Mouse (Mus musculus) monocyte, adult 59 days (primary cell): ENCODE measurements around the gene Cdk5r2. TPM values are rescaled to one million over a fixed set of nuclear protein-coding genes. Genes with fewer than 3 reads are reported as not detected.

Experiments
- total RNA-seq, 2 experiments: library from RNA; stranded (reverse); gene quantifications; one replicate each; pipeline ENCODE4 v1.2.4; 2023

Cdk5r2 gene
- not detected for total RNA-seq

DNA sequence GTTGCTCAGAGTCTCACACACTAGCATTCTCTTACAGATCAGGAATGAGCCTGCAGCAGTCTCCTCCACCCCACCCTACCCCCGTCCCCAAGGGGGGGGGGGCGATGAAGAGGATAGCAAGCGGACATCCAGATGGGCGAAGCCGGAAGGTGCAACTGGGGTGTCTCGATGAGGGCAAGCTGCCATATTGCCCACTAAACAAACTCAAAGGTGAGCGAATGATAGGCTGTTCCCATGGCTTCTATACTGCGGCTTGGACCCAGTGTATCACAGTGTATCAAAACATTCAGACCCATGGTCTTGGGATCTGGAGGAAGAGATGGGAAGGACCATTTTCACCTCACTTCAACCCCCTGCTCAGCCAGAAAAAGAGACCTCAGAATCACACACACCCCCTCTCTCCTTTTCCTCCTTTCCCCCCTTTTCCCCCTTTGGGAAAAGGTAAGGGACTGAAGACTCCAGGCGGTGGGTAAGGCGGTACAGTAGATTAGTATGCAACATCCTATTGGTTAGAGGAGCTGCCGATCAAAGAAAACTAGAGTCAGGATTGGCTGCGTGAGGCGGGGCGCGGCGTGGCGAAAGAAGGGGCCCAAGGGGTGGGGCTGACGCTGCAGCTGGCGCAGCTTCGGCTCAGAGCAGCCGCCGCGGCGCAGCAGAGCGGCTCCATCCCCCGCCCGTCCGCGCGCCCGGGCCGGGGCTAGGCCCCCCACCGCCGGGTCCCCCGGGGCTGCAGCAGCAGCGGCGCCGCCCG is at the start of gene Cdk5r2:
Gene Cdk5r2, plus strand, starts transcription at position 629 of the 751 bp plus-strand sequence.

DNA sequence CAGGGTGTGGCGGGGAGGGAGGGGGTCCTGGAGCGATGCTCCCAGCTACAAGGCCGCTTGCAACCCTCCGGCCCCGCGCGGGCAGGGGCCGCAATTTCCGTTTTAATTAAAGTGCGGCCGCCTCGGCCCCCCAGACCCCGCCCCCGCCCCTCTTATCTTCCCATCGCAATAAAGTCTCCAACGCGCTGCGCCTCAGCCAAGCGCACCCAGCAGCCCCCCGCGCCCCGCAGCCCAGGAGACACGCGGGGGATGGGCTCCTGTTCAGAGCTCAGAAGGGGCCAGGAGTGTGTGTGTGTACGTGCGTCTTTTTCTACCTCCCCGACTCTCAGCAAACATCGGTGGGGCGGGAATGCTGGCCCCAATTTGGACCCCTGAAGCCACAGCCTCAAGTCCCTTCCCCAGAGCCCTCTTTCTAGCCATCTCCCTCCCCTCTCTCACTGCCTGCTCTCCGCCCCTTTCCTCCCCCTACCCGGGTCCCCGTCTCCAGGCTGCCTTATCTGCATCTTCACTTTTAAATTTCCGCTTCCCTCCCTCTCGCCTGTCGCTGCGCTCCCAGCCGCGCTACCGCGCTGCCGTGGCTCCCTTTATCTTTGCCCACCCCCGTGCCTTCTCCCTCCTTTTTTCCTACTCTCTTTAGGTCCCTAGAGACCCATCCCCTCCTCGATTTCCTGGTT is 30.8 kb downstream of the Cdk5r2 start, which contains the start of gene Fev:
Gene Fev, minus strand, starts transcription at position 51 of the 674 bp plus-strand sequence.

DNA sequence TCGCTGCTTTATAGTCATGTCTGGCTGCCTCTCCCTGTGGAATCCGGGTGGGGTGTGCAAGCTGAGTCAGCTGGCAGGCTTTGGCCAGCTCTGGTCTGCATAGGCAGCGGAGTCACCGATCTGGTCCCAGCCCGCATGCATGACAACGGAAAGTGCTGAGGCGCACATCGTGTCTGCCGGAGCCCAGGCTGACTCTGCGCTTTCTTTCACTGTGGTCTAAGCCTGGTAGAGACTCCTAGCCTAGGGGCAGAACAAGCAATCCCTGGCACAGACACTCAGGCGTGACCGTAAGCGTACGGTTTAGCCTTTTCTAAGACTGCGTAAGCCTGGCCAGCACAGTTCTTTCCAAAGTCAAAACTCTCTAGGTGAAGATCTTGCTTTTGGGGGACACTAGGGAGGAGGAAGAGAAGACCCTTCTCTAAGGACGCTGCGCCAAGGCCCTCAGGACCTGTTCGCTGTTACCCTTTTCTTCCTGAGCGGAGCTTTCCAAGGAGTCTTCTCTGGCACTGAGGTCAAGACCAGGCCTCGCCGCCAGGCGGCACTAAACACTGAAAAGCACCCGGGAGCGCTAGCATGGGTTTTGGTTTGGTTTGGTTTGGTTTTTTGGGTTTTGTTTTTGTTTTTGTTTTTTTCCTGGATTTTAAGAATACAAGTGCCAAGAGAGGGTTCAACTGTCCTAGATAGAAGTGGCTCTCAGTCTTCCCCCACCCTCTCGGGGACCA is 38.6 kb downstream of the Cdk5r2 start, which contains the start of gene Cryba2:
Gene Cryba2, minus strand, starts transcription at position 10 of the 722 bp plus-strand sequence.

Other genes starting within 250 kb of the Cdk5r2 start
- 10 to 100 TPM; 26.2 to 33.6 TPM for gene Ttll4, start 193.2 kb upstream of the Cdk5r2 start, total RNA-seq
- 100 to 1,000 TPM; 183 to 203 TPM for gene Cyp27a1, start 141.4 kb upstream of the Cdk5r2 start, total RNA-seq
- not detected for gene Prkag3, start 105.7 kb upstream of the Cdk5r2 start, total RNA-seq
- 1 to 10 TPM; 3.7 to 6.5 TPM for gene Wnt6, start 83.0 kb upstream of the Cdk5r2 start, total RNA-seq
- not detected for gene Wnt10a, start 63.4 kb upstream of the Cdk5r2 start, total RNA-seq
- gene Fev, start 30.5 kb downstream of the Cdk5r2 start, total RNA-seq: not detected
- gene Cryba2, start 38.2 kb downstream of the Cdk5r2 start, total RNA-seq: not detected
- gene Cfap65, start 80.7 kb downstream of the Cdk5r2 start, total RNA-seq: not detected
- under 1 TPM; 0.33 to 0.42 TPM for gene Ihh, start 96.7 kb downstream of the Cdk5r2 start, total RNA-seq